Mouse (Mus musculus): ENCODE measurements at regions not wholly inside any gene's neighbourhood (a gene's known extent, or its start where the extent isn't known, plus 50 kb on each side); places are given as distances from the start of the nearest gene placed in this dataset.

- TF ChIP-seq CTCF (IDR thresholded peaks at IDR 0.05; ENCODE audit: low read depth) = no peak
- no peak for TF ChIP-seq EP300 (optimal IDR thresholded peaks at IDR 0.05)
Measured at GRCm38 (mm10) chr12:26679887-26680567, 211.0 kb downstream of the Cmpk2 start.
